Mouse (Mus musculus): ENCODE measurements around the gene Thg1l. TPM values are rescaled to one million over a fixed set of nuclear protein-coding genes. Genes with fewer than 3 reads are reported as not detected.

Thg1l gene
- polyA plus RNA-seq, 1 experiment from 2014 or later: 15.7 TPM

GRCm38 (mm10) chr11:45906109-45906786 lies 49.0 kb downstream of the Thg1l start:
- Histone ChIP-seq H3K9ac (ENCODE audit: low read depth, low read length) (no peak overlapping the region), H3K9me3 (ENCODE audit: control insufficient read depth, low read length) (no peaks in the 10 kb centered on the region), H3K27ac (ENCODE audit: low read depth, low read length) (no peak overlapping the region), H3K4me2 (replicated peaks; ENCODE audit: low read depth, low read length) (no peak overlapping the region), H3K4me3 (ENCODE audit: low read depth, low read length) (no peak overlapping the region), H3K36me3 (ENCODE audit: control insufficient read depth, insufficient read depth, low read length) (no peaks in the 10 kb centered on the region), H3K27me3 (ENCODE audit: control insufficient read depth, insufficient read depth, low read length) (no peaks in the 10 kb centered on the region), H3K4me1 (replicated peaks; ENCODE audit: control insufficient read depth, insufficient read depth, low read length) (no peaks in the 10 kb centered on the region)
- 93% methylated on average over 8 of the region's 8 CpGs for WGBS
- ATAC-seq (ENCODE audit: low FRiP score) (no peak), DNase-seq (ENCODE audit: low spot score) (no peak)

DNA sequence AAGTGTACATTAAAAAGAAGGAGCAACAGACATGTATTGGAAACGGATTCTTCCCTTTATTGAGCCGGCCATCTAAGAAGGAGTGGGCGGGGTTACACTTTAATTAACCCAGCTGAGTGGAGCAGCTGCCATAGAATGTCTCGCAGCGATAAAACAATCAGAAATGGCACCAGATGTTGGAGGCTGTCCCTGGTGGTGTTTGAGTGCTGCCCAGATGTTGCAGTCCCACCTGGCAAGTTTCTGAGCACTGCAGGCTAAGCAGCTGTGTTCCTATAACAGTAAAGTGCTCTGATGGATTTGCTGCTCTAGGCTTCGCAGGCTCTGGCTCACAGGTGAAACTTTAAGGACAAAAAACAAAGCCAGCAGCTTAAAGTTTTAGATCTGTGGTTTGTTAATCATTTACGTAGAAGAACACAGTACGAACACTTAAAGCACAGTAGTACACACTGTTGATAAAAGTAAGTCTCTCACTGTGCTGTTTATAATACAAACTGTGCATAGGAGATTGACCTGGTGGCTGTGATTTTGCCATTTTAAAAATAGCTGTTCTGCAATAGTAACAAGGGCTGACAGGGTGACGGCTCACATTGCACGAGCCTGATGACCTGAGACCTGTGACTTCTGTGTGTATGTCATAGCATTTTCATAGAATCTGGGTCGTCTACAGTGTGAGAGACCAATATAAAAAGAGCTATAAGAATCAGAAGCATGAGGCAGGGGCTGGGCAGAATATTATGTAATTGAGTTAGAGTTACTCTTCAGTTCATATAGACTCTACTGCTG lies 54.9 kb downstream of the Thg1l start:
- Histone ChIP-seq H3K27ac (ENCODE audit: low read depth, low read length) (no peak overlapping the region), H3K36me3 (ENCODE audit: control insufficient read depth, insufficient read depth, low read length) (no peaks in the 10 kb centered on the region), H3K4me1 (replicated peaks; ENCODE audit: control insufficient read depth, insufficient read depth, low read length) (no peaks in the 10 kb centered on the region), H3K9ac (ENCODE audit: low read depth, low read length) (no peak overlapping the region), H3K9me3 (ENCODE audit: control insufficient read depth, low read length) (no peaks in the 10 kb centered on the region), H3K4me2 (replicated peaks; ENCODE audit: low read depth, low read length) (no peak overlapping the region), H3K4me3 (ENCODE audit: low read depth, low read length) (no peak overlapping the region), H3K27me3 (ENCODE audit: control insufficient read depth, insufficient read depth, low read length) (no peaks in the 10 kb centered on the region)
- WGBS: 83% methylated on average over 11 of the region's 11 CpGs
- DNase-seq (ENCODE audit: low spot score): peak; percentile 10
- ATAC-seq (ENCODE audit: low FRiP score): no peak

DNA sequence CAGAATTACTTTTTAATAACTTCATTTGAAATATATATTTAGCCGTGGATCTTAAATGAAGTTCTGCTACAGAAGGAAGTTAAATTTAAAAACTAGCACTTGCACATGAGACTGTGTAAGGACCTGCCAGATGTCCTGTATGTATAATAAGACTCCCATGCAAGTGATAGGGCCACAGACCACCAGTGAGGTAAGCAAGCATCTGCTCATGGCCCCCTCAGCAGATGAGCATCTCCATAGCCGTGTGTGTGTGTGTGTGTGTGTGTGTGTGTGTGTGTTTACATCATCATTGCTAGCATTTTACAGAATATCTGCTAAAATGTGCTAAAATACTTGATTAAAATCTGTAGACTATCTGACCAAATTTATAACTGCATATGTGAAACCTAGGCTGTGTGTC lies 57.9 kb downstream of the Thg1l start:
- no peak overlapping the region for H3K4me3 ChIP-seq (ENCODE audit: low read depth, low read length)
- ATAC-seq (ENCODE audit: low FRiP score) (no peak), DNase-seq (ENCODE audit: low spot score) (no peak)
- H3K9ac ChIP-seq (ENCODE audit: low read depth, low read length): no peak overlapping the region
- H3K4me2 ChIP-seq (replicated peaks; ENCODE audit: low read depth, low read length): no peak overlapping the region
- H3K27ac ChIP-seq (ENCODE audit: low read depth, low read length): no peak overlapping the region
- H3K27me3 ChIP-seq (ENCODE audit: control insufficient read depth, insufficient read depth, low read length): no peaks in the 10 kb centered on the region
- H3K9me3 ChIP-seq (ENCODE audit: control insufficient read depth, low read length): no peaks in the 10 kb centered on the region
- WGBS: 83% methylated on average over 2 of the region's 2 CpGs
- H3K36me3 ChIP-seq (ENCODE audit: control insufficient read depth, insufficient read depth, low read length): peaks cover 10% of the 10 kb centered on the region
- H3K4me1 ChIP-seq (replicated peaks; ENCODE audit: control insufficient read depth, insufficient read depth, low read length): no peaks in the 10 kb centered on the region

Other genes starting within 250 kb of the Thg1l start
- 52.1 and 64.0 TPM in 2 replicates for gene Clint1, start 103.4 kb downstream of the Thg1l start, polyA plus RNA-seq (2014; fragmentation: Nextera tagmentation; extraction: Ambion mirVana)
- 10.6 and 12.0 TPM in 2 replicates for gene Lsm11, start 10.6 kb downstream of the Thg1l start, polyA plus RNA-seq (2014; fragmentation: Nextera tagmentation; extraction: Ambion mirVana)
- gene Sox30, start 24.8 kb upstream of the Thg1l start, polyA plus RNA-seq (2014; fragmentation: Nextera tagmentation; extraction: Ambion mirVana): 0.15 and 0.25 TPM in 2 replicates
- 2.7 and 4.1 TPM in 2 replicates for gene Gm12166, start 96.8 kb upstream of the Thg1l start, polyA plus RNA-seq (2014; fragmentation: Nextera tagmentation; extraction: Ambion mirVana)
- 9.4 and 9.6 TPM in 2 replicates for gene Adam19, start 100.5 kb upstream of the Thg1l start, polyA plus RNA-seq (2014; fragmentation: Nextera tagmentation; extraction: Ambion mirVana)
- 0.96 and 1.6 TPM in 2 replicates for gene Nipal4, start 211.0 kb upstream of the Thg1l start, polyA plus RNA-seq (2014; fragmentation: Nextera tagmentation; extraction: Ambion mirVana)

All from hindbrain, embryonic 11.5 days (tissue).